Mouse (Mus musculus) T-helper 2 cell (primary cell): ENCODE measurements around the gene Arl4c.
"Not testable (repeated sequence)": the region's sequence is repeated elsewhere in the genome, so short reads cannot be mapped to it uniquely, and the experiment has no call there.

ENCODE experiments used
- in situ Hi-C: fragments of 300-600 bp; cut with MboI, MseI; formaldehyde crosslinking; loops from one replicate; pipeline ENCODE4 v1.15.1; 2025; ENCODE audit warnings: high pct_unique_total_duplicates

Gene Arl4c

DNA sequence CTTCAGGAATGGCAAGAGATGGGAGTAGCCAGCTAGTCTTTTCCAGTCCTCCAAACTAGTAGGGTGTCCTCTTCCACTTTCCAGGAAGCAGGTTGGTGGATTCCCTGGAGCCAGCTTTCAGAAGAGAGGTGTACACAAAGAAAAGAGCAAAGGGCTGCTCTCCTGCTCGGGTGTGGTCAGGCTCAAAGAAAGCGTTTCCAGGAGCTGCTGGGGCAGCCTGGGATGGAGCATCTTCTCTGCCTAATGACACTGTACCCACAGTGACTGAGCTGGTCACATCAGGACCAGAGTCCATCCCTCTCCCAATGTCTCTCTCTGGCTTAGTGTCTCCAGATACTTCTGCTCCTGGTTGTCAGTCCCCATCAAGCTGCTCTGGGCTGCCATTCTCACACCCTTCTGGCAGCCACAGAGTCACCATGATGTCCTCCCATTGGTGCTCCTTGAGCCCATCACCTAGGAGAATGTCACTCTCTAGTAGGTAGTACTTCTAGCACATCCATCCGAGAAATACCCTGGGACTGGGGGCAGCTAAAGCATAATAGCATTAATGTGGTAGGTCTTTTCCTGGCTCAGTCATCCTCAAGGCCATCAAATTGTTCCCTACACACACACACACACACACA, 46.4 kb downstream of the Arl4c start:
- in situ Hi-C loops, result no loop called here

DNA sequence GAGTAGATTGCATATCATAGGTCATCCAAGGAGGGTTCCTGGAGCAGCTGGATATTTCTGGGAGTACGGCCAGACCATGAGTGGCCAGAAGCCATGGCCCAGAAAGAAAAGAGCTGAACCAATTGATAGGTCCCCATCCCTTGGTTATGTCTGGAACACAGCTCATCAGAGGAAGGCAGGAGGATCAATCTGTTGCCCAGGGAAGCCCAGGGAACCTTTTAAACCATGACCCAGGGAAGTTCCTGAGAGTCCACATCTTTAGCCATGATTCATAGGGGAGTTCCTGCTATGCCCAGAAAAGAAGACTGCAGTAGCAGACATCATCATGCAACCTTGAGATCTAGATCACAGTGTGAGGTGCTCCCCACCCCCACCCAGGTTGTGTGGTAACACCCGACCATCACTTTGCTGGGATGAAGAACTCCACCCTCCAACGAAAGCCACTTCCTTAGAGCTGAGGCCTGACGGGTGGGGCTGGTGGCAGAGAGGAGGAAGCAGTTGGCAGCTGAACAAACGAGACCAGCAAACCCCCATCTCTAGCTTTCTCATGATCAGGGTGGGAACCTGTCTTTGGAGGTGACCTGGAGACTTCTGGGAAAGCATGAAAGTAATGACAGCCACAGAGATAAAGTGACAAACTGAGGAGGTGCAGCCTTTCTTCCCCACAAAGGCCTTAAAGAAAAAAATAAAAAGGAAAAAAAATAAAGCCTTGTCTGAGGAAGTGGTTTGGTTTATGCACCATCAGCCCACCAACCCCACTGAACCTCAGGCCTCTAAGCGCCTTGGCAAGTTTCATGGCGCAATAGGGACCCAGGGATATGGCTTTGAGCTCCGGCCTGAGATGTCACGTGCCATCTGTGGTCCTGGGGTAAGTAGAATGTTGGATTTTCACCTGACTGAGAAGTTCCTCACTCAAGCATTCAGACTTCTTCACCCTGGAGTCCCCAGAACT, 47.2 kb downstream of the Arl4c start:
- in situ Hi-C loops, result no loop called here

GRCm38 (mm10) chr1:88653614-88654520, 48.2 kb downstream of the Arl4c start:
- in situ Hi-C loops, result no loop called here

DNA sequence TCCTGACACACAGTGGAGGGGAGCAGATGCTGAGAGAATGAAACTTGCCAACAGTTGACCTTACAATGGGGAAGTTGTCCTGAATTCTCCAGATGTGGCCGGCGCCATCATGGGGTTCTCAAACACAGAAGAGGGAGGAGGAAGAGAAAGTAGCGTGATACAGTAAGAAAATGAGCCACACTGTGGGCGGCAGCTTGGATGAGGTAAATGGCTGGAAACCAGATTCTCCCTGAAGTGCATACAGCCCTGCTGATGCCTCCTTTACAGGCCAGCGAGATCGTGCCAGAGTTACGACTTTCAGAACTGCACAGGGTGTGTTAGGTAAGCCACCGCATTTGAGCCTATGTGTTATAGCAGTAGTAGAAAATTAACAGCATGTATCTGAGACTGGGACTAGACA, 49.3 kb downstream of the Arl4c start:
- in situ Hi-C loops, result no loop called here

GRCm38 (mm10) chr1:88651668-88652067, 50.4 kb downstream of the Arl4c start:
- in situ Hi-C loops, result no loop called here

DNA sequence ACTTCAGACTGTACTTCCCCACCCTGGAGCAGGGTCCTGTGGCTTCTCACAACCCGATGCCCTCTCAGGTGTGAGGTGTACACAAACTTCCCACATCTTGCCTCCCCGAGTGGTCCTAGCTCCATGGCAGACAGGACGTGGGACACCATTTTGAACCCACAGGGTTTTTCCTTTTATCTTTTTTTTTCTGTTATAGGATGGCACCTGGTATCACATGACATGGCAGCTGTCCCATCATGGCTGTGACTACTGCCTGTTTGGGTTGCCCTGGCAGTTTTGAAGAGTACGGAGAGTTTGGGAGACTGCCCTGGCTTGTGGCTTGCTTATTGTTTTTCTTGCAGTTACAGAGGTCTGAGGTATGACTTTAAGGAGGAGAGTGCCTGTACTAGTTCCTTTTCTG, 53.3 kb downstream of the Arl4c start:
- in situ Hi-C loops, result loop anchor here (5.0 kb wide), 1 partner anchor 41 kb away; no protein-coding TSS in a partner anchor

DNA sequence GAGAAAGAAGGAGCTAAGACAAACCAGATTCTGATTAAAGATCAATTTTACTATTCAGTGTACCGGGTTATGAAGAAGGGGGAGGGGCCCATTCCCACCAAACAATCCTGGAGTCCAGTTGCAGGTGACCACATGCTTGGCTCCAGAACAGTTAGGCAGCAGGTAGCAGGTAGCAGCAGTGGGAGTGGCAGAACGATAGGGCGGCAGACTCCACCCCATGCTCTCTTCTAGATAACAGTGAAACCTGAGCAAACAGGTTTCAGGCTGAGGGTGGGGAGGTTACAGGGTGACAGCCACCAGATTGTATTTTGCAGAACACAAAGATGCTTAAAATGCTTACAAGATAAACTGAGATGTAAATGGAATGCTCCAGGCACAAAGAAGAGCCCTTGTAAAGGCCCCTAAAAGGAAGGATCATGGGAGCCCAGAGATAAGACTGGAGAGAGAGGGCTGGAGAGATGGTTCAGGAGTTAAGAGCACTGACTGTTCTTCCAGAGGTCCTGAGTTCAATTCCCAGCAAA, 56.4 kb downstream of the Arl4c start:
- in situ Hi-C loops, result loop anchor here (5.0 kb wide), 1 partner anchor 38 kb away; no protein-coding TSS in a partner anchor

DNA sequence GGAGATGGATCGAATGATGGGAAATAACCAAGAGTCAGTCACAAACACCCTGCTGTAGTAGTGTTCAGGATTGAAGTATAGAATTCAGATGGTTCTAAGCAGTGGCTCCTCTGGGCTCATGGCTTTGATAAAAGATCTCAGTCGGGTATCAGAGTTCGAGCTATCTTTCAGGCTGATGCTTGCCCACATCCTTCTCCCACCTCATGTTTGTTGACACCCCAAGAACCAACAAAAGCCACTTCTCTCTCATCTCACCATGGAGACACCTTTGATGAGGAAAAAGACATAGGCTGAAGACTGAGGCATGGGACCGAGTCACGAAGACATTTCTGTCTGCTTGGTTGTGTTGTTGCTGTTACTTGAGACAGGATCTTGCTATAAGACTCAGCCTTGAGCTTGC, 57.6 kb downstream of the Arl4c start:
- in situ Hi-C loops, result no loop called here

- in situ Hi-C loops, result no loop called here
Measured at GRCm38 (mm10) chr1:88643181-88643823, 58.7 kb downstream of the Arl4c start.

DNA sequence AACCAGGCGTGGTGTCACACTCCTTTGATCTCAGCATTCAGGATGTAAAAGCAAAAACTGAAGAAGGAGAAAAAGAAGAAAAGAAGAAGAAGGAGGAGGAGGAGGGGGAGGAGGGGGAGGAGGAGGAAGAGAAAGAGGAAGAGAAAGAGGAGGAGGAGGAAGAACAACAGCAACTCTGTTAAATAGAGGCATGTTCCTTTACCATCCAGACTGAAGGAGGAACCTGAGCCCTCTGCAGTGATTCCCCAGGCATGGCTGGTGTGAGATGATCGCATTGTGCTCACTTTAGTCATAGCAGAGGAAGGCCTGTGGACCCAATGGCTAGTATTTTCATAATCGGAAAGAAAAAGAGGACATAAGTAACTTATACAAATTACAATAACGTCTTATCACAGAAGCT, 59.3 kb downstream of the Arl4c start:
- in situ Hi-C loops, result no loop called here

GRCm38 (mm10) chr1:88641678-88642215, 60.3 kb downstream of the Arl4c start:
- in situ Hi-C loops, result no loop called here

- in situ Hi-C loops, result no loop called here
Measured at GRCm38 (mm10) chr1:88641194-88641593, 60.8 kb downstream of the Arl4c start.

GRCm38 (mm10) chr1:88639432-88640281, 62.4 kb downstream of the Arl4c start:
- in situ Hi-C loops, result no loop called here

- in situ Hi-C loops, result no loop called here
Measured at GRCm38 (mm10) chr1:88638622-88639021, 63.4 kb downstream of the Arl4c start.

DNA sequence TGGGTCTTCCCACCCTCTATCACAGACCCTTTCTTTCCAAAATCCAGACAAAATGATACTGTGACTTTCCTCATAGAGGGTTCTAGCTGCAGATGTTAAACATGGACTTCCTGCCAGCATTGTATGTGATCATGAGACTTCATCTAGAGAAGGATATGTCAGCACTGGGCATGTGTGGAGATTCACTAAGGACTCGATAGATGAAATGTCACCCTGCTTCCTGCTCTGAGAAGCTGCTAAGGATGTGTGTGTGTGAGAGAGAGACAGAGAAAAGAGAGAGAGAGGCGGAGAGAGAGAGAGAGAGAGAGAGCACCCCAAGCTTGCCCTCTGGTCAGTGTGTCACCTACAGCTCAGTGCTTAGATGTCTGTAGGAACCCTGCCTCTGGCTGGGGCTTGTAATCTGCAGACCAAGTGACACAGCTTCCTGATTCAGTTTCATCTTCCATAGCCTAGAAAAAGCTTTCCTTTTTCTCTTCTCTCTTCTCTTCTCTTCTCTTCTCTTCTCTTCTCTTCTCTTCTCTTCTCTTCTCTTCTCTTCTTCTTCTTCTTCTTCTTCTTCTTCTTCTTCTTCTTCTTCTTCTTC, 65.4 kb downstream of the Arl4c start:
- in situ Hi-C loops, result not testable (repeated sequence)

- in situ Hi-C loops, result no loop called here
Measured at GRCm38 (mm10) chr1:88635659-88636058, 66.4 kb downstream of the Arl4c start.

DNA sequence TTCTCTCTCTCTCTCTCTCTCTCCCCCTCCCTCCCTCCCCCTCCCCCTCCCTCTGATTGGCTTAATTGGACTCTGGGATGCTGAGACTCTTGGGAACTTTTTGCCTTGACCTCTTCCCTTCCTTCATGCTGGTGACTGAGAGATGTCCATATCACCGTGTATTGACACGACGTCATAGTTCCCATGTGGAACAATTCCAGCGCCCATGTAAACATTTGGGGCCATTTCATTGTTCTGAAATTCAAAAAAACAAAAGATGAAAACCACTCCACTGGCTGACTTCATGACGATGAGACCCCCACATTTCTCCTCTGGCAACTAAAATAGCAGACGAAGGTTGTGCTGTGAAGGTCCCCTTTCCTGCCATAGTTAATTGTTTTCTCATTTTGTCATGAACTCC, 69.2 kb downstream of the Arl4c start:
- in situ Hi-C loops, result no loop called here

DNA sequence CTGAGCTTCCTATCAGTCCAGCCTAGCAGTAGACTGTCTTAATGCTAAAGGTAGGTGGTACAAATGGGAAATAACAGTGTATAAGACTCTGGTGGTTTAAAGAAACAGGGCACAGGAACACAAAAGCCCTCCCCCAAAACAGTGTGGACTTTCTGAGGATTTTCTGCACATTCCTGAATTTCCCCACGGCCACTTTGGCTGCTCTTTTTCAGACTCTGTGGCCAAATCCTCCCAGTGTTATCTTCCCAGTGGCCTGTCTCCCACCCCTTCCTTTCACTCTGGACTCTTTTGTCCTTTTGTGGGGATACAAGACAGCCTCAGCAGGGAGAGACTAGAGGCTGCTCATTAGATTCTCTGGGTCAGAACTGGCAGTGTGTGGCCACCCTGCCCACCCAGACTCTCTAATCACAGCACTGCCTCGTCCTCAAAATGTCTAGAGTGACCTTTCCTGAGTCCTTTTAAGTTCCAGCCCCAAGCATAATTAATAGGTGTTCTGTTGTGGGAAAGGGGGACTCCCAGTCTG, 72.0 kb downstream of the Arl4c start:
- in situ Hi-C loops, result no loop called here

GRCm38 (mm10) chr1:88625190-88625589, 76.8 kb downstream of the Arl4c start:
- in situ Hi-C loops, result no loop called here
